Mouse (Mus musculus): Measurements from ENCODE around the gene Agap3. TPM values are rescaled to one million over a fixed set of nuclear protein-coding genes. Genes with fewer than 3 reads are reported as not detected.

Gene Agap3
- polyA plus RNA-seq, 1 experiment from 2014 or later = 46.5 TPM

DNA sequence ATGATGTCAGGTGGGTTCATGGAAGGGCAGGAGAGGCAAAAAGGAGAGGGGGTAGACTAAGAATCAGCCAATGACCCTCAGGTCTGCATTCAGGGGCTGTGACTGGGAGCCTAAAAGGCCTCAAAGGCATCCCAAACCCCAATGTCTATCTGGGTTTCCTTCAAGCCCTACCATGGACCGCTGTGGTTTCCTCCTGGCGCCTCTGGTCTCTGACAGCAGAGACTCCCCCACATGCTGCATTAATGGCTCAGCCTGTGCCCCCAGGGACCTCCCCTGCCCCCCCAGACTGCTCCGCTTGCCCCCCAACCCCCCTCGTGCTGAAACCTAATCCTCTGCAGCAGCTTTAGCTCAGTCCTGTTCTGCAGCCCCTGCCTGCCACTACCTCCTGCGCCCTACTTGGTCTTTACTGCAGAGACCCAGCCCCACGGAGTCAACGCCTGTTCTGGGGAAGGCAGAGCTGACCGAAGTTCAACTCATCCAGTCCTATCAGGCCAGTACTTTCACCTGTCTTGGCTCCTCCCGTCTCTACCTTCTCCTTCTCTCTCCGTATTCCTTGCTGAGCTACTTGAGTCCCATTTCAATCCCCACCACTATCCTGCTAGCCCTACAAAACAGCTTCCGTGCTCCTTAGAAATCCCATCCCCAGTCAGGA is 38.8 kb upstream of the Agap3 start, which contains the start of gene Asic3:
TSS of gene Asic3 (plus strand) at position 351 of the 652 bp plus-strand sequence.
- H3K4me2 ChIP-seq = no peak within 1 kb of the TSS
- H3K9ac ChIP-seq = no peak within 1 kb of the TSS
- H3K27me3 ChIP-seq (ENCODE audit: insufficient read depth, low read length) = 0 out of 2 replicates have a peak, but pooled peaks cover 5% of the 10 kb centered on the region
- no peak within 1 kb of the TSS for H3K27ac ChIP-seq (ENCODE audit: low read depth)
- no peaks in the 10 kb centered on the region for H3K9me3 ChIP-seq (ENCODE audit: low read depth, low read length)
- H3K4me1 ChIP-seq (ENCODE audit: insufficient read depth) = no peaks in the 10 kb centered on the region
- DNase-seq (no peak), ATAC-seq (ENCODE audit: insufficient read depth) (no peak)
- H3K4me3 ChIP-seq (ENCODE audit: low read depth, low read length) = no peak within 1 kb of the TSS
- H3K36me3 ChIP-seq (ENCODE audit: insufficient read depth) = peaks cover 9% of the 10 kb centered on the region; the same call in 1 of the 2 replicates
- no peak for TF ChIP-seq CTCF (IDR thresholded peaks at IDR 0.05; ENCODE audit: low read depth)
- 38% methylated on average over 11 of the region's 11 CpGs for WGBS

DNA sequence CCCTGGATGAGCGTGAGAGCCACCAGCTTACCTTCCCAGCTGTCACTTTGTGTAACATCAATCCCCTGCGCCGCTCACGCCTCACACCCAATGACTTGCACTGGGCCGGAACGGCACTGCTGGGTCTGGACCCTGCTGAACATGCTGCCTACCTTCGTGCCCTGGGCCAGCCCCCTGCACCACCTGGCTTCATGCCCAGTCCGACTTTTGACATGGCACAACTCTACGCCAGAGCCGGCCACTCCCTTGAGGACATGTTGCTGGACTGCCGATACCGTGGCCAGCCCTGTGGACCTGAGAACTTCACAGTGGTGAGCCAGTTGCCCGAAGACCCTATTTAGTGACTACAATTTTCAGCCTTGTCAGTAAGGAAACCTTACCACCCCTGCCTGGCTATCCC is 38.0 kb upstream of the Agap3 start:
- Histone ChIP-seq H3K4me3 (ENCODE audit: low read depth, low read length) (no peak overlapping the region), H3K9me3 (ENCODE audit: low read depth, low read length) (no peaks in the 10 kb centered on the region), H3K27me3 (ENCODE audit: insufficient read depth, low read length) (0 out of 2 replicates have a peak, but pooled peaks cover 5% of the 10 kb centered on the region), H3K36me3 (ENCODE audit: insufficient read depth) (0 out of 2 replicates have a peak, but pooled peaks cover 5% of the 10 kb centered on the region), H3K4me2 (no peak overlapping the region), H3K9ac (no peak overlapping the region), H3K4me1 (ENCODE audit: insufficient read depth) (no peaks in the 10 kb centered on the region), H3K27ac (ENCODE audit: low read depth) (no peak overlapping the region)
- WGBS = 73% methylated on average over 13 of the region's 13 CpGs
- no peak for ATAC-seq (ENCODE audit: insufficient read depth)
- no peak for DNase-seq
- TF ChIP-seq CTCF (IDR thresholded peaks at IDR 0.05; ENCODE audit: low read depth) = no peak

DNA sequence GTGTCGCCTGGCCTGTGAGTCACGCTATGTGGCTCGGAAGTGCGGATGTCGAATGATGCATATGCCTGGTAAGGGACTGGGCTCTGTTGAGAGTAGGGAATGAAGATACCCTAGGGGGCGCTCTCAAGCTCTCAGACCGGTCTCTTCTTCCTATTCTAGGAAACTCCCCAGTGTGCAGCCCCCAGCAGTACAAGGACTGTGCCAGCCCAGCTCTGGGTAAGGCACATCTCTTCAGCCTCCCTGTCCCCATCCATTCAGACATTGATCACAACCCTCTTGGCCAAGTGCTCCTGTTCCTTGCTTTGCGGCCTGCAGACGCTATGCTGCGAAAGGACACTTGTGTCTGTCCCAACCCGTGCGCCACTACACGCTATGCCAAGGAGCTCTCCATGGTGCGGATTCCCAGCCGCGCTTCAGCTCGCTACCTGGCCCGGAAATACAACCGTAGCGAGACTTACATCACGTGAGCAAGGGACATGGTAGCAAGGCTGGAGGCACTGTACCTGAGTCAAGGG is 35.7 kb upstream of the Agap3 start:
- Histone ChIP-seq H3K4me3 (ENCODE audit: low read depth, low read length) (no peak overlapping the region), H3K9ac (no peak overlapping the region), H3K27me3 (ENCODE audit: insufficient read depth, low read length) (0 out of 2 replicates have a peak, but pooled peaks cover 5% of the 10 kb centered on the region), H3K27ac (ENCODE audit: low read depth) (no peak overlapping the region), H3K4me2 (0 out of 2 replicates have a peak overlapping the region, but pooled peaks have one; percentile 27), H3K4me1 (ENCODE audit: insufficient read depth) (no peaks in the 10 kb centered on the region), H3K9me3 (ENCODE audit: low read depth, low read length) (no peaks in the 10 kb centered on the region), H3K36me3 (ENCODE audit: insufficient read depth) (peaks cover 13% of the 10 kb centered on the region; the same call in 1 of the 2 replicates)
- TF ChIP-seq CTCF (IDR thresholded peaks at IDR 0.05; ENCODE audit: low read depth) = peak; percentile 67
- DNase-seq (peak; percentile 86), ATAC-seq (ENCODE audit: insufficient read depth) (peak; percentile 69)
- WGBS = 3% methylated on average over 21 of the region's 21 CpGs

DNA sequence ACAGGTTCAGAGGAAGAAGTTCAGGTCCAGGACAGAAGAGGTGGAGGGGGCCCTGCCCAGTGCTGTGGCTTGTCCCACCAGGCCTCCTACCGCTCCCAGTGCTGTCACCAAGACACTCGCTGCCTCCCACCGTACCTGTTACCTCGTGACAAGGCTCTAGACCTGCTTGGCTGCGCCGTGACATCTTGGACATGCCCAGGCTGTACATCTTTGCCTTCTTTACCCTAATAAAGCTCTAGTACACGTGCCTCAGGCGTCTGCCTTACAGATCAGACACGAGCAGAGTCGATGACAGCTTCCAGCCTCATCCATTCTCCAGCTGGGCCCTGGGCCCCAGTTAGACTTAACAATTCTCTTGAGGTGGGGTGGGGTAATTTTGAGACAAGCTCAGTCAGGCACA is 34.4 kb upstream of the Agap3 start:
- Histone ChIP-seq H3K9ac (no peak overlapping the region), H3K27ac (ENCODE audit: low read depth) (no peak overlapping the region), H3K36me3 (ENCODE audit: insufficient read depth) (peaks cover 17% of the 10 kb centered on the region; the same call in 1 of the 2 replicates), H3K4me2 (no peak overlapping the region), H3K4me3 (ENCODE audit: low read depth, low read length) (no peak overlapping the region), H3K27me3 (ENCODE audit: insufficient read depth, low read length) (0 out of 2 replicates have a peak, but pooled peaks cover 5% of the 10 kb centered on the region), H3K4me1 (ENCODE audit: insufficient read depth) (no peaks in the 10 kb centered on the region), H3K9me3 (ENCODE audit: low read depth, low read length) (no peaks in the 10 kb centered on the region)
- WGBS = 87% methylated on average over 10 of the region's 10 CpGs
- DNase-seq = no peak
- TF ChIP-seq CTCF (IDR thresholded peaks at IDR 0.05; ENCODE audit: low read depth) = no peak
- no peak for ATAC-seq (ENCODE audit: insufficient read depth)

DNA sequence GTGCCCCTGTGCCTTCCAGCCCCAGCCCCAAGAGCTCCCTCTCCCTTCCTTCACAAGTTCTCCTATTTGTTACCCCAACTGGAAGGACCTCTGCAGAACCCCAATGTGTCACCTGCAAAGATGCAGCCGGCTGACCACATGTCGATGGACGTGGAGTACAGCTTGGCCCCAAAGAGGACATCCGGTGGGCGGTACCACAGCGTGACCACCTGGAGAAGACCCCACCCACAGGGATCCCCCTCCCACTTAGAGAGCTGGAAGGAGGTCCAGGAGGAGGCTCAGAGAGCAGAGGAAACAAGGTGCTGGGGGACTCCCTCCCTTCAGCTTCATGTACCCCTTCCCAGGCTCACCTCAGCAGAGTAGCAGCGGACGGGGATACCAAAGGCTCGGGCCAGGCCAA is 31.6 kb upstream of the Agap3 start:
- DNase-seq (no peak), ATAC-seq (ENCODE audit: insufficient read depth) (no peak)
- Histone ChIP-seq H3K4me2 (no peak overlapping the region), H3K4me3 (ENCODE audit: low read depth, low read length) (no peak overlapping the region), H3K4me1 (ENCODE audit: insufficient read depth) (no peaks in the 10 kb centered on the region), H3K27ac (ENCODE audit: low read depth) (no peak overlapping the region), H3K27me3 (ENCODE audit: insufficient read depth, low read length) (no peaks in the 10 kb centered on the region), H3K9me3 (ENCODE audit: low read depth, low read length) (no peaks in the 10 kb centered on the region), H3K36me3 (ENCODE audit: insufficient read depth) (peaks cover 17% of the 10 kb centered on the region; the same call in 1 of the 2 replicates), H3K9ac (no peak overlapping the region)
- no peak for TF ChIP-seq CTCF (IDR thresholded peaks at IDR 0.05; ENCODE audit: low read depth)
- WGBS = 83% methylated on average over 9 of the region's 9 CpGs

DNA sequence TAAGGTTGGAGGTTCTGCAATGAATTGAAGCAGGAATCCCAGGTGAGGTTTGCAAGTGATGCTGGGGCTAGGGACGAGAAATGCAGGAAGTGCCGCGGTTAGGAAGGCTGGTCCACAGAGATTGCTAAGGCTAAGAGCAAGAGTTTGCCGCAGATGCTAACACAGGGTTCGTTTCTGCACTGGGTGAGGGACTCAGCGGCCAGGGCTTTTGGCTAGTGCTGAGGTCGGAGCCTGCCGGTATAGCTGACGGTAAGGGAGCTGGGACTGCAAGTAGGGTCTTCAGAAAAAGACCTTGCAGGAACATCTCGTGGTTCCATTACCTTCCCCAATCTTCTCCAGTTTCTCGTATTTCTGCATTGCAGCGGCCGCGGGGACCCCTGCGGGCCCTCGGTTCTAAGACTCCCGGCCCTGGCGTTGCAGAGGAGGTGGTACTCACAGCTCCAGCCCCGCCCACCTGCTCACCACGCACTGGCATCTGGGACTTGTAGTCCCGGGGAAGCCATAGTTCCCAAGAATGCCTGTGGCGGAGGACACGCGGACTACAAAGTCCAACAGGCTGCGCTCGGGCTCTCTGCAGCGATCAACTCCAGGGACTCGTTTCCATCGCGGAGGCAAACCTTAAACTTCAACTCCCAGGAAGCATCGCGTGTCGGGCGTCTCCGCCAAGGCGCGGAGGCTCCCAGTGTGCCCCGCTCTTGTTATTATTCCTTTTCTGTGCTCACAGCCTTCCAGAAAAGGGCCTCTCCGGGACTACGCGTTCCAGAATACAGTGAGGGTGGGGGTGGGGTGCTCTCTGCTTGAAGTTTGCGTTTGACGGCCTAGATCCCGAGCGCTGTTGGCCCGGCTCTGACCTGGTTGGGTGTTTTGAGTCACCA is 28.6 kb upstream of the Agap3 start, which contains the start of the genes Cdk5 and Slc4a2:
TSS of gene Cdk5 (minus strand) at position 402 of the 875 bp plus-strand sequence.
TSS of gene Slc4a2 (plus strand) at position 709 of the 875 bp plus-strand sequence.
- ATAC-seq (ENCODE audit: insufficient read depth) = peak; percentile 92
- H3K4me1 ChIP-seq (ENCODE audit: insufficient read depth) = peaks cover 22% of the 10 kb centered on the region

More for the DNA sequence above, 28.6 kb upstream of the Agap3 start, which contains the start of the genes Cdk5 and Slc4a2:
- Histone ChIP-seq H3K36me3 (ENCODE audit: insufficient read depth) (peaks cover 17% of the 10 kb centered on the region; the same call in 1 of the 2 replicates), H3K27me3 (ENCODE audit: insufficient read depth, low read length) (no peaks in the 10 kb centered on the region), H3K4me3 (ENCODE audit: low read depth, low read length) (peak within 1 kb of the TSS; percentile 67), H3K9ac (peak within 1 kb of the TSS; percentile 66), H3K9me3 (ENCODE audit: low read depth, low read length) (no peaks in the 10 kb centered on the region), H3K27ac (ENCODE audit: low read depth) (peak within 1 kb of the TSS; percentile 93), H3K4me2 (peak within 1 kb of the TSS; percentile 84)
- under 1% methylated on average over 46 of the region's 46 CpGs for WGBS
- TF ChIP-seq CTCF (IDR thresholded peaks at IDR 0.05; ENCODE audit: low read depth) = no peak
- DNase-seq = peak; percentile 100

All from lung, embryonic 14.5 days (tissue).